Mouse (Mus musculus) embryo, embryonic 9.5 days (tissue): ENCODE data around the gene Prkg1.

ENCODE experiments used
- DNase-seq: peaks from one replicate; pipeline ENCODE4 v3.0.0-alpha.2; 2017; ENCODE audit errors: extremely low spot score

The Prkg1 gene

GRCm38 (mm10) chr19:31621716-31622115 lies 143.1 kb downstream of the Prkg1 start:
- DNase-seq = no peak

- no peak for DNase-seq
Measured at GRCm38 (mm10) chr19:31616830-31617229, 148.0 kb downstream of the Prkg1 start.

- DNase-seq = no peak
Measured at GRCm38 (mm10) chr19:31616159-31616558, 148.7 kb downstream of the Prkg1 start.

- no peak for DNase-seq
Measured at GRCm38 (mm10) chr19:31613146-31613545, 151.7 kb downstream of the Prkg1 start.

GRCm38 (mm10) chr19:31602578-31602977 lies 162.3 kb downstream of the Prkg1 start:
- DNase-seq = no peak

- no peak for DNase-seq
Measured at GRCm38 (mm10) chr19:31594011-31594410, 170.8 kb downstream of the Prkg1 start.

GRCm38 (mm10) chr19:31590701-31591100 lies 174.1 kb downstream of the Prkg1 start:
- no peak for DNase-seq

- no peak for DNase-seq
Measured at GRCm38 (mm10) chr19:31577092-31577491, 187.7 kb downstream of the Prkg1 start.

GRCm38 (mm10) chr19:31564329-31564728 lies 200.5 kb downstream of the Prkg1 start:
- DNase-seq = no peak

- no peak for DNase-seq
Measured at GRCm38 (mm10) chr19:31546063-31546462, 218.8 kb downstream of the Prkg1 start.

GRCm38 (mm10) chr19:31531249-31531740 lies 233.5 kb downstream of the Prkg1 start:
- DNase-seq = peak; percentile 14

- no peak for DNase-seq
Measured at GRCm38 (mm10) chr19:31530616-31531015, 234.2 kb downstream of the Prkg1 start.

GRCm38 (mm10) chr19:31529890-31530289 lies 234.9 kb downstream of the Prkg1 start:
- no peak for DNase-seq

- no peak for DNase-seq
Measured at GRCm38 (mm10) chr19:31514490-31514889, 250.3 kb downstream of the Prkg1 start.

- DNase-seq = no peak
Measured at GRCm38 (mm10) chr19:31507831-31508230, 257.0 kb downstream of the Prkg1 start.

- no peak for DNase-seq
Measured at GRCm38 (mm10) chr19:31506296-31506695, 258.5 kb downstream of the Prkg1 start.

GRCm38 (mm10) chr19:31505041-31505440 lies 259.8 kb downstream of the Prkg1 start:
- no peak for DNase-seq

- DNase-seq = no peak
Measured at GRCm38 (mm10) chr19:31497386-31497785, 267.4 kb downstream of the Prkg1 start.

GRCm38 (mm10) chr19:31489606-31490005 lies 275.2 kb downstream of the Prkg1 start:
- DNase-seq = no peak

- peak; percentile 4 for DNase-seq
Measured at GRCm38 (mm10) chr19:31471766-31472165, 293.1 kb downstream of the Prkg1 start.

- no peak for DNase-seq
Measured at GRCm38 (mm10) chr19:31460188-31460587, 304.6 kb downstream of the Prkg1 start.

GRCm38 (mm10) chr19:31444101-31444500 lies 320.7 kb downstream of the Prkg1 start:
- DNase-seq = no peak

GRCm38 (mm10) chr19:31442311-31442710 lies 322.5 kb downstream of the Prkg1 start:
- no peak for DNase-seq

- no peak for DNase-seq
Measured at GRCm38 (mm10) chr19:31433446-31433845, 331.4 kb downstream of the Prkg1 start.
